Mouse (Mus musculus) erythroblast, embryonic 14.5 days (primary cell): ENCODE results near the gene Oprd1. TPM values are rescaled to one million over a fixed set of nuclear protein-coding genes. Genes with fewer than 3 reads are reported as not detected.

Experiments
- H3K27me3 ChIP-seq: 2 replicates; pipeline ENCODE4 v1.6.1; 2012; ENCODE audit warnings: inconsistent platforms; ENCODE audit not compliant: control insufficient read depth
- H3K36me3 ChIP-seq: 2 replicates; pipeline ENCODE4 v1.6.1; 2012; ENCODE audit warnings: mild to moderate bottlenecking, inconsistent platforms; ENCODE audit not compliant: control insufficient read depth
- H3K4me1 ChIP-seq: 2 replicates; pipeline ENCODE4 v1.6.1; 2012; ENCODE audit warnings: inconsistent platforms; ENCODE audit not compliant: control insufficient read depth
- H3K4me3 ChIP-seq: replicated peaks from 2 replicates; pipeline ENCODE3; 2012; ENCODE audit warnings: moderate library complexity, mild to moderate bottlenecking, inconsistent platforms
- H3K9me3 ChIP-seq: 2 replicates; pipeline ENCODE4 v1.6.1; 2012; ENCODE audit warnings: low read length, inconsistent platforms, mixed read lengths; ENCODE audit not compliant: control insufficient read depth
- GATA1 ChIP-seq: IDR thresholded peaks from 2 replicates; pipeline ENCODE4 v1.6.1; 2012; ENCODE audit warnings: low read length, inconsistent platforms, mixed read lengths
- TAL1 ChIP-seq: IDR thresholded peaks from 3 replicates; pipeline ENCODE4 v1.6.1; 2012; ENCODE audit warnings: low read length, inconsistent platforms, mixed read lengths
- polyA plus RNA-seq: library from polyadenylated mRNA; stranded (reverse); fragments of >175 nt; gene quantifications from 2 replicates; pipeline ENCODE4 v1.2.3, GENCODE M21; 2012

Gene Oprd1
- polyA plus RNA-seq, 1 experiment: not detected

- H3K27me3 ChIP-seq: peaks cover 9% of the 10 kb centered on the region
- no peaks in the 10 kb centered on the region for H3K36me3 ChIP-seq
- H3K4me1 ChIP-seq: no peaks in the 10 kb centered on the region
- H3K4me3 ChIP-seq: no peak overlapping the region
- no peak for TF ChIP-seq TAL1
- TF ChIP-seq GATA1: no peak
- H3K9me3 ChIP-seq: no peaks in the 10 kb centered on the region
Observed at GRCm38 (mm10) chr4:132169271-132169670, 25.0 kb upstream of the Oprd1 start.

- H3K4me1 ChIP-seq: no peaks in the 10 kb centered on the region
- no peaks in the 10 kb centered on the region for H3K9me3 ChIP-seq
- H3K4me3 ChIP-seq: no peak overlapping the region
- H3K36me3 ChIP-seq: no peaks in the 10 kb centered on the region
- TF ChIP-seq TAL1 (no peak), GATA1 (no peak)
- peaks cover 4% of the 10 kb centered on the region; the same call in 1 of the 2 replicates for H3K27me3 ChIP-seq
Observed at GRCm38 (mm10) chr4:132167436-132167835, 23.1 kb upstream of the Oprd1 start.

- Histone ChIP-seq H3K4me3 (no peak overlapping the region), H3K9me3 (no peaks in the 10 kb centered on the region), H3K4me1 (no peaks in the 10 kb centered on the region), H3K27me3 (peaks cover 4% of the 10 kb centered on the region; the same call in 1 of the 2 replicates), H3K36me3 (no peaks in the 10 kb centered on the region)
- no peak for TF ChIP-seq TAL1
- TF ChIP-seq GATA1: no peak
Observed at GRCm38 (mm10) chr4:132166350-132167290, 22.3 kb upstream of the Oprd1 start.

- TF ChIP-seq TAL1 (no peak), GATA1 (no peak)
- Histone ChIP-seq H3K4me3 (no peak overlapping the region), H3K27me3 (no peaks in the 10 kb centered on the region; the same call in 1 of the 2 replicates), H3K36me3 (no peaks in the 10 kb centered on the region), H3K9me3 (no peaks in the 10 kb centered on the region), H3K4me1 (no peaks in the 10 kb centered on the region)
Observed at GRCm38 (mm10) chr4:132165691-132166090, 21.4 kb upstream of the Oprd1 start.

- Histone ChIP-seq H3K4me1 (no peaks in the 10 kb centered on the region), H3K9me3 (no peaks in the 10 kb centered on the region), H3K27me3 (peaks cover 2% of the 10 kb centered on the region), H3K36me3 (no peaks in the 10 kb centered on the region), H3K4me3 (no peak overlapping the region)
- TF ChIP-seq TAL1 (no peak; the same call in 2 of the 3 replicates), GATA1 (no peak)
Observed at GRCm38 (mm10) chr4:132156941-132157622, 12.8 kb upstream of the Oprd1 start.

- H3K36me3 ChIP-seq: no peaks in the 10 kb centered on the region
- no peaks in the 10 kb centered on the region for H3K4me1 ChIP-seq
- no peak for TF ChIP-seq TAL1
- no peak for TF ChIP-seq GATA1
- H3K4me3 ChIP-seq: no peak overlapping the region
- no peaks in the 10 kb centered on the region for H3K9me3 ChIP-seq
- peaks cover 2% of the 10 kb centered on the region for H3K27me3 ChIP-seq
Observed at GRCm38 (mm10) chr4:132154877-132155670, 10.8 kb upstream of the Oprd1 start.

GRCm38 (mm10) chr4:132151673-132152072 is 7.4 kb upstream of the Oprd1 start:
- Histone ChIP-seq H3K4me1 (no peaks in the 10 kb centered on the region), H3K27me3 (peaks cover 11% of the 10 kb centered on the region), H3K9me3 (no peaks in the 10 kb centered on the region), H3K36me3 (no peaks in the 10 kb centered on the region), H3K4me3 (no peak overlapping the region)
- TF ChIP-seq TAL1 (no peak), GATA1 (no peak)

- H3K9me3 ChIP-seq: no peaks in the 10 kb centered on the region; the same call in 1 of the 2 replicates
- TF ChIP-seq TAL1 (no peak), GATA1 (no peak)
- no peaks in the 10 kb centered on the region for H3K36me3 ChIP-seq
- H3K4me3 ChIP-seq: no peak overlapping the region
- peaks cover 4% of the 10 kb centered on the region for H3K4me1 ChIP-seq
- H3K27me3 ChIP-seq: peaks cover 62% of the 10 kb centered on the region
Observed at GRCm38 (mm10) chr4:132146201-132146600, 1.9 kb upstream of the Oprd1 start.

- Histone ChIP-seq H3K36me3 (no peaks in the 10 kb centered on the region), H3K27me3 (peaks cover 73% of the 10 kb centered on the region), H3K9me3 (no peaks in the 10 kb centered on the region; the same call in 1 of the 2 replicates), H3K4me3 (no peak overlapping the region), H3K4me1 (peaks cover 4% of the 10 kb centered on the region)
- TF ChIP-seq GATA1 (no peak), TAL1 (no peak)
Observed at GRCm38 (mm10) chr4:132145092-132145491, 806 bp upstream of the Oprd1 start.
